Mouse (Mus musculus) bone marrow macrophage, adult 2 months (primary cell): ENCODE data around the gene Il6ra.

Source experiments
- CTCF ChIP-seq: IDR thresholded peaks from 2 replicates; pipeline ENCODE4 v1.5.1; 2012; ENCODE audit warnings: low read depth, mild to moderate bottlenecking, low read length, moderate library complexity
- POLR2A ChIP-seq: IDR thresholded peaks from 2 replicates; pipeline ENCODE4 v1.6.1; 2012; ENCODE audit warnings: mild to moderate bottlenecking, low read depth, low read length, borderline replicate concordance

GRCm38 (mm10) chr3:89883582-89884041 lies 29.4 kb downstream of the Il6ra start:
- TF ChIP-seq CTCF (no peak), POLR2A (no peak)
